Mouse (Mus musculus) liver, adult (tissue): ENCODE results near the gene Bhlhb9.
"Not testable (repeated sequence)": the region's sequence is repeated elsewhere in the genome, so short reads cannot be mapped to it uniquely, and the experiment has no call there.

Experiments
- GATA4 ChIP-seq: IDR thresholded peaks from 2 replicates; pipeline ENCODE4 v1.6.1; 2014; ENCODE audit warnings: mild to moderate bottlenecking, low read length; ENCODE audit not compliant: insufficient replicate concordance

The Bhlhb9 gene

GRCm38 (mm10) chrX:135797212-135797644 lies at the start of gene Bhlhb9:
Gene Bhlhb9 (plus strand): TSS chrX:135797594.
- TF ChIP-seq GATA4 = not testable (repeated sequence)

- no peak for TF ChIP-seq GATA4
These were observed 44.6 kb upstream of the Bhlhb9 start for GRCm38 (mm10) chrX:135752832-135753231.

- no peak for TF ChIP-seq GATA4
These were observed 35.7 kb upstream of the Bhlhb9 start for GRCm38 (mm10) chrX:135761707-135762106.

DNA sequence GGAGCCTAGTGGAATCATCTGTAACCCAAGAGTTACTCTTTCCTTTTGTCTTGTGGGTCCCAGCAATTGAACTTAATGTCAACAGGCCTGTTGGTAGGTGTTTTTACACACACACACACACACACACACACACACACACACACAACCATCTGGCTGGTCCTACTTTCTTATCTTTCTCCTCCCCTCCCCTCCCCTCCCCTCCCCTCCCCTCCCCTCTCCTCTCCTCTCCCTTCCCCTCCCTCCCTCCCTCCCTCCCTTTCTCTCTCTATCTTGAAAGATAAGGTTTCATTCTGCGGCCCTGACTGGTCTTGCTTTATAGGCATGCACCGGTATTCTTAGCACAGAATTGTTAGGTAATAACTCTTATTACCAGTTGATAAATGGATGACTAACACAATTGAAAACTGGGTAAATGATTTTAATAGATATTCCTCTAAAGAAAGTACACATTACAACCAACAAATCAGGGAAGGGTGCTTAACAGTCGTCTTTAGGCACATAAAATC lies 29.3 kb upstream of the Bhlhb9 start:
- no peak for TF ChIP-seq GATA4

DNA sequence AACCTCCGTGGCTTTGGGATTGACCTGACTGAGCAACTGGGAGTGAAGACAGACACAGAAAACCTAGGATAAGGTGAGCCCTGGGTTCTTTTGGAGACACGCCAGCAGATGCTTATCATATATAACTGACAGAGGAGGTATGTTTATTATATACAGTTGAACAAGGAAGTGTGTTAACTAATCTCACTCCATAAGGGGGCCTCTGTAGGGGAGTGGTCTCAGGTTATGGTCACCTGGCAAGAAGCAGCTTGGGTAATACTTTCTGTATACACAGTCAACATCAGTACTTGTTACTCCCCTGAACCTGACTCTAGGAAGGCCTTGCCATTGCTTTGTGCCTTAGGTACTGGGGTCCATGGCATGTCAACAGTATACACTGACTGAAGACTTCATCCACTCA lies 28.8 kb upstream of the Bhlhb9 start:
- TF ChIP-seq GATA4 = no peak

DNA sequence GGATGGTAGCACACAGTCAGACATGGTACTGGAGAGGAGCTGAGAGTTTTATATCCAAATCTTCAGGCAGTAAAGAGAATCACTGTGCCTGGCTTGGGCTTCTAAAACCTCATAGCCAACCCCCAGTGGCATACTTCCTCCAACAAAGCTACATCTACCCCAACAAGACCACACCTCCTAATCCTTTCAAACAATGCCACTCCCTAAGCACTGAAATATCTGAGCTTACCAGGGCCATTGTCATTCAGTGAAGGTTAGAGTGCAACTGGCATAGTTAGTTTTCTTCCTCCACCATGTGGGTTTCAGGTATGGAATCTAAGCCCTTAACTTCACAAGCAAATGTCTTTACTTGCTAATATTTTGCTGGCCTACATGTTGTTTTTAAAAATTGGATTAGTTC lies 5.9 kb upstream of the Bhlhb9 start:
- TF ChIP-seq GATA4 = no peak

- no peak for TF ChIP-seq GATA4
These were observed 5.1 kb upstream of the Bhlhb9 start for GRCm38 (mm10) chrX:135792326-135792725.

DNA sequence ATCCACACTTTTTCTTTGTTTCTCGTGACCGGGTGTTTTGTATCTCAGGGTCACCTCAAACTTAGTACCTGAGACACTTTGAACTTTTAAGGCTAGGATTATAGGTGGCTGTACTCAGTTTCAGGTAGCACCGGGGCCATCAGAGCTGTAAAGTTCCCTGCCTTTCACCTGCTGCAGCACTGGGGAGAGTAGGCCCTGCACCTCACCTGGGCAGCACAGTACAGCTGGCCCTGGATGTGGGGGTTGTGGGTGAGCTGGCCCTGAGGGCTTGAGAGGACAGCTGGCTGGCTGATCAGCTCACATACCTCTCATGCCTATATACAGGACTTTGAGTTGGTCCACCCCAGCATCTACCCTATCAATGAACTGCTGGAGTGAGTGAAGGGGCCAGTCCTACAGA lies 6.8 kb downstream of the Bhlhb9 start:
- no peak for TF ChIP-seq GATA4

DNA sequence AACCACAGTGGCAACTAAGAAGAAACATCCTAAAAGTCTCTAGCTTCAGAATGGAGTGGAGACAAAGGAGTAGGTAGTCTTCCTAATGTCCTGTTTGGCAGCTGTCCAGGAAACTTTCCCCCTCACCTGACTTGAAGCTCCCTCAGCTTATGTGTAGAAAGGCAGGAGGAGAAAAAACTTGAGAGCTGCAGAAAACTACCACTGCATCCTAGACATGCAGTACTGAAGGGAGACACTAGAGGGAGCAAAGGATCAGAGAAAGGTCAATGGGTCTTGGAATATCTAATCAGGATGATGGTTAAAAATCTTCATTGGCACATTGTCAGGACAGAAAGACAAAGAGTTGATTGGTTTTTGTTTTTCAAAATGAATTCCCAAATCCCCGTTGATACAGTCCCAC lies 8.4 kb downstream of the Bhlhb9 start:
- no peak for TF ChIP-seq GATA4

DNA sequence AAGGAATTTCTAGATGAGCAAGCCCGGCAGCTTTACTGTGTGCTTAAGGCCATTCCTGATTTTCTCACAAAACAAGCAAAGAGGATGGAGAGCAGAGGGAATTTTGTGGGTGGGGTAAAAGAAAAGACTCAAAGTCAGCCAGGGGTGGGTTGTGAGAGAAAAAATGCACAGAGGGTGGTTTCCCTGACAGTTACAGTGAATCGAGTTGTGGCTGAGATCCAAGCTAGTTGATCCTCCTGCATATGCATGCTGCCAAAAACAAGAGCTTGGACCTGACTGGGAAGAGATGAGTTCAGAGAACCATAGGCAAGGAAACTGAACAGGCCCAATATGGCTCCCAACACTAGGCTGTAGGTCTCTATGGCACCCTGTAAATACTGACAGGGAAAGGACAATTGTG lies 40.5 kb downstream of the Bhlhb9 start:
- TF ChIP-seq GATA4 = no peak

DNA sequence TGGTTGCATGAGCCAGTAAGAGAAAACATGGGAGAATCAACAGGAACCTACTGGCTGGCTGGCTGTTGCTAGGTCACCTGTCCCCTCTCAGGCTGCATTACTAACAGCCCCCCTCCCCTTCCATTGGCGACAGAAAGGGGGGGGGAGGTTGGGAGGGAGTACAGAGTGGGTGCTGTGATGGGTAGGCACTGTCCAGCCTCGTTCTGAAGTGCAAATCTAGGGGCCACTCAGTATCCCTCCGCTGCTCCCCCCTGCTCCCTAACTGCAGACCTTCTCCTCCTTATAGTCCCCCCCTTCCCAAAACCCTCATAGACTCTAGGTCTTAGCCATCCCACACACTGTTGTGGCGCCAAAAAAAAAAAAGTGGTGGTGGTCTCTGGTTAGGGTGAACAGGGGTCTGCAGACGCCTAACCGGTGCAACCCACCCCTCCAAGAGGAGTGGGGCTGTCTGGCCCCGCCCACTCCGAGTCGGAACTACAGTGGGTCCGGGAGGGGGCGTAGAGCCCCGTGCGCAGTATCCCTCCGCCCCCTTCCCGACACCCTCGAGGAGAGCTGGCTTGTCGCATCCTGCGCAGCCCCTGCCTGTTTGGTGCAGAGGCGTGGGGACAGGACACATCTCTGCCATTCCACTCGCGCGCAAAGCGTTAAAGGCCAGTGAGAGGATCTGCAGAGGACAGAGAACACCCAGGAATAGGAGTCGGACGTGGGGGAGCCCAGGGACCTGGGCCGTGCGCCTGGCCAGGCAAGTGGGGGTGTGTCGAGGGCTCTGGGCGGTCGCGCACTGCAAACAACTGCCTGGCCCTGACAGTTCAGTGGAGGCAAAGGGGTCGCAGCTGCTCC lies 41.3 kb downstream of the Bhlhb9 start, which contains the start of gene Gprasp2:
TSS of gene Gprasp2 (plus strand) at position 514 of the 840 bp plus-strand sequence.
- not testable (repeated sequence) for TF ChIP-seq GATA4

DNA sequence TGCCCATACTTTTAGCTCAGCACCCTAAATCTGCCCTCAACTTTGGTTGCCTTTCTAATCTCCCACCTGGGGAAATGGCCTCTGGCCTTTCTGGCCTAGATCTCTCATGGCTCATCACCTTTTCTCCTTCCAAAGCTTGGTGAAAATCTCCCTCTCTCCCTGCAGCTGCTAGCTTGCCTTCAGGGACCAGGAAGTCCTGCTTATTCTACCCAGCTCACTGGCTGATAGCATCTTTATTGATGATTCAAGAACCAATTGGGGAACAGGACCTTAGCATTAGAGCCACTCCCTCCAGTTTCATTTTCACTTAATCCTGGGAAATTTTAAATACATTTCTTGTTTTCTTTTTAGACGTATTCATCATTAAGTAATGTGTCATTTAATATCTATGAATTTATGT lies 79.3 kb downstream of the Bhlhb9 start:
- TF ChIP-seq GATA4 = no peak

DNA sequence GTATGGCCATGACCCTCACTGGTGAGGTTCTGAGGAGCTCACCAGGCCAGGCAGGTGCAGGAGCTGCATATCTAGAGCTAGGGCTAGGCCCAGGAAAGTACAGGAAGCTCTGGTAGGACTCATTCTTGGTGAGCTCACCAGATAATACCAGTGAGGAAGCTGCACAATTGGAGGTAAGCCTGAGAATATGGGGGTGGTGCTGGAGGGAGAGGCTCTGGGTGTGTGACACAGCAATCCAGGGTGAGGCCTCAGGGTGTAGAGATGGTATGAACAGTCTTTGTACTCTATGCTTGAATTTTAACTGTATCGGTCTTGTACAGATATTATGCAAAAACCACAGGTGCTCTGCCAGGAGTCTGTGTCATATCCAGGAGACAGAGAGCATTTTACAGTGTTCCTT lies 82.2 kb downstream of the Bhlhb9 start:
- TF ChIP-seq GATA4 = no peak

DNA sequence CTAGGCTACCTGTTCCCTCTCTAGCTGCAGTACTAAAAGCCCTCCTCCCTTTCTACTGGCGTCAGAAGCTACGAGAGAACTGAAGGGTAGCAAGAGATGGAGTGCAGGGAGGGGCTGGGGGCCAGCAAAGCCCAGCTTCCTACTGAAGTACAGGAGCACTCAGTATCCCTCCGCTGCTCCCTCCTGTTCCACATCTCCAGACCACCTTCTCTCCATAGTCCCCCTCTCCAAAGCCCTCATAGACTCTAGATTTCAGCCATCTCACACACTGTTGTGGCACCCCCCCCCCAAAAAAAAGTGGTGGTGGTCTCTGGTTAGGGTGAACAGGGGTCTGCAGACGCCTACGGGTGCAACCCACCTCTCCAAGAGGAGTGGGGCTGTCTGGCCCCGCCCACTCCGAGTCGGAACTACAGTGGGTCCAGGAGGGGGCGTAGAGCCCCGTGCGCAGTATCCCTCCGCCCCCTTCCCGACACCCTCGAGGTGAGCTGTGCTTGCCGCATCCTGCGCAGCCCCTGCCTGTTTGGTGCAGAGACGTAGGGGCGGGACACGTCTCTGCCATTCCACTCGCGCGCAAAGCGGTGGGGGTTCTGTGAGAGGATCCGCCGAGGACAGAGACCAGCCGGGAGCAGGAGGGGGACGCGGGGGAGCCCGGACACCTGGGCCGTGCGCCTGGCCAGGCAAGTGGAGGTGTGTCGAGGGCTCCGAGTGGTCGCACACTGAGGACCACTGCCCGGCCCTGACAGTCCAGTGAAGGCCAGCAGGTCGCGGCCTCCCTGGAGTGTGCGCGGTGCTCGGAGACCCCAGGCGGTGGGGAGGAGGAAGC lies 88.2 kb downstream of the Bhlhb9 start:
- TF ChIP-seq GATA4 = no peak

DNA sequence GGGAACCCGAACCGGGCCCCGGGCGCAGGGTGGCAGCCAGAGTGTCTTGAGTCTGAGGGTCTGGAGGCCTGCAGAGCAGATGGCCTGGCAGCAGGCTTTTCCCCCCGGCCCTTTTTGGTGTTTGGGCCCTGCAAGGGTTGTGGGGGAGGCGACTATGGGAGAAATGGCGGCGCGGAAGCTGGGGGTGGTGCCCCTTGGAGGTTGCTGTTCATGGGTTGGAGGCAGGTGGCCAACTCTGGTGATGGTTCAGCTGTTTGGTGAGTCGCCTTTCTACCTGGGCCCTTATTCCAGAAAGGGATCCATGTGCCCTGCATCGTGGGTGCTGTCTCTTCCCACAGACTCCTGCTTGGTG lies 88.8 kb downstream of the Bhlhb9 start:
- TF ChIP-seq GATA4 = no peak

DNA sequence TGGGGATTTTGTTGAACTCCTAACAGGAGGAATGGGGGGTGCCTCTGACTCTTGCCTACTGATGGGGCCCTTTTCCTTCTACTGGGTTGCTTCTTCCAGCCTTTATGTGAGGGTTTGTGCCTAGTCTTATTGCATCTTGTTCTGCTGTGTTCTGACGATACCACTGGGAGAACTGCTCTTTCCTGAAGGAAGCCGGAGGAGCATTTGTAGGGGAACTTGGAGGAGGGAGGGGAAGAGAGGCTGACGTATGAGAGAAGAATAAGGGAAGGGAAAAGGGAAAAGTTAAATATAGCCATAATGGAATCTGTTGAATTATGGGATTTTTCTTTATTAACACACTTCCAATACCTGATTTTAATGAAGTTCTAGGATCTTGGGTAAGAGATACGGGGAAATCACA lies 119.2 kb downstream of the Bhlhb9 start:
- no peak for TF ChIP-seq GATA4
